30 mouse cellular contexts compared by ENCODE assay signal in genomic region chr4:123515673-123516072, GRCm38 (mm10).
A peak's percentile ranks its signal among the peaks of the same experiment; 100 is the strongest.
DNase-seq lines count a peak whose midpoint lies in the region; ATAC-seq and TF ChIP-seq lines count a peak whose summit lies in the region.
"Had no signal": no experiment of that assay in that cellular context is flagged by ENCODE, and none has a peak within 500 bp of the region (broad histone marks: within the 10 kb centered on the region; RNA-seq: fewer than 3 reads in every experiment).

No protein-coding gene starts in this region.

- H3K4me1 ChIP-seq in kidney, embryonic 15.5 days: peaks cover 6% of the 10 kb centered on the region; the same call in 1 of the 2 replicates
- H3K4me1 ChIP-seq in kidney, embryonic 14.5 days (ENCODE audit: control insufficient read depth, insufficient read depth, low read length): no peaks in the 10 kb centered on the region
- H3K4me1 ChIP-seq in liver, adult 2 months (ENCODE audit: control insufficient read depth, insufficient read depth, low read length): peaks cover 19% of the 10 kb centered on the region
- H3K4me1 ChIP-seq in liver, embryonic 16.5 days (ENCODE audit: control insufficient read depth, low read depth, low read length): no peaks in the 10 kb centered on the region
- H3K4me1 ChIP-seq in liver, embryonic 12.5 days: no peaks in the 10 kb centered on the region
- H3K4me1 ChIP-seq: embryonic facial prominence, embryonic 15.5 days; forebrain, embryonic 10.5 days; forebrain, embryonic 12.5 days had no signal

- WGBS in kidney, embryonic 15.5 days: 70% methylated on average over 1 of the region's 1 CpGs
- 76% methylated on average over 1 of the region's 1 CpGs for WGBS in kidney, embryonic 14.5 days
- WGBS in liver, adult 2 months: 29% methylated on average over 1 of the region's 1 CpGs
- 58% methylated on average over 1 of the region's 1 CpGs for WGBS in liver, embryonic 16.5 days (ENCODE audit: insufficient replicate concordance)
- WGBS in liver, embryonic 12.5 days (ENCODE audit: insufficient replicate concordance): 62% methylated on average over 1 of the region's 1 CpGs

- H3K4me2 ChIP-seq in kidney, embryonic 15.5 days: no peak overlapping the region
- no peak overlapping the region for H3K4me2 ChIP-seq in kidney, embryonic 14.5 days (replicated peaks; ENCODE audit: low read depth, low read length)
- H3K4me2 ChIP-seq in liver, embryonic 16.5 days (ENCODE audit: low read depth, low read length): no peak overlapping the region; the same call in 1 of the 2 replicates
- H3K4me2 ChIP-seq in liver, embryonic 12.5 days: no peak overlapping the region
- H3K4me2 ChIP-seq: embryonic facial prominence, embryonic 13.5 days; embryonic facial prominence, embryonic 15.5 days; forebrain, embryonic 12.5 days had no signal

- H3K9ac ChIP-seq in kidney, embryonic 15.5 days: no peak overlapping the region
- no peak overlapping the region for H3K9ac ChIP-seq in kidney, embryonic 14.5 days (ENCODE audit: low read depth, low read length)
- H3K9ac ChIP-seq in liver, adult 2 months (ENCODE audit: low read depth, low read length): no peak overlapping the region
- H3K9ac ChIP-seq in liver, embryonic 16.5 days (ENCODE audit: low read depth, low read length): no peak overlapping the region
- no peak overlapping the region for H3K9ac ChIP-seq in liver, embryonic 12.5 days
- H3K9ac ChIP-seq: embryonic facial prominence, embryonic 13.5 days; embryonic facial prominence, embryonic 15.5 days; forebrain, embryonic 12.5 days had no signal

- no peak overlapping the region for H3K4me3 ChIP-seq in kidney, embryonic 15.5 days (replicated peaks)
- H3K4me3 ChIP-seq in kidney, embryonic 14.5 days (ENCODE audit: low read length): no peak overlapping the region
- H3K4me3 ChIP-seq in liver, adult 2 months (ENCODE audit: insufficient read depth, low read depth, low read length): no peak overlapping the region
- no peak overlapping the region for H3K4me3 ChIP-seq in liver, embryonic 16.5 days (ENCODE audit: low read depth, low read length)
- no peak overlapping the region for H3K4me3 ChIP-seq in liver, embryonic 12.5 days
- H3K4me3 ChIP-seq: embryonic facial prominence, embryonic 13.5 days; embryonic facial prominence, embryonic 15.5 days; erythroblast, embryonic 14.5 days; forebrain, embryonic 10.5 days; forebrain, embryonic 12.5 days had no signal

- H3K27ac ChIP-seq in kidney, embryonic 15.5 days: no peak overlapping the region
- H3K27ac ChIP-seq in kidney, embryonic 14.5 days (ENCODE audit: low read depth, low read length): no peak overlapping the region
- H3K27ac ChIP-seq in liver, adult 2 months (replicated peaks; ENCODE audit: insufficient read depth, low read depth, low read length): peak overlapping the region; percentile 63
- no peak overlapping the region for H3K27ac ChIP-seq in liver, embryonic 16.5 days (ENCODE audit: low read length)
- no peak overlapping the region for H3K27ac ChIP-seq in liver, embryonic 12.5 days
- H3K27ac ChIP-seq: embryonic facial prominence, embryonic 13.5 days; embryonic facial prominence, embryonic 15.5 days; forebrain, embryonic 10.5 days; forebrain, embryonic 12.5 days had no signal

- peaks cover 13% of the 10 kb centered on the region; the same call in 1 of the 2 replicates for H3K79me2 ChIP-seq in liver, adult 2 months (ENCODE audit: control insufficient read depth, insufficient read depth, low read length)

- peak; percentile 34 for DNase-seq in kidney, adult 18-20 months
- peak; percentile 30 to 35 for DNase-seq in kidney, adult 8-10 months
- peak; percentile 92 for DNase-seq in liver, adult 2 months (ENCODE audit: extremely low read depth, low read depth, low spot score)
- DNase-seq in liver: no peak
- DNase-seq: adrenal gland, adult 2 months; adrenal gland, postnatal 10 days; adrenal gland, postnatal 25 days; B cell, adult 2 months; cerebellum, adult 11 months; cerebellum, adult 18-20 months; cerebellum, adult 8-10 months; cerebellum, adult 9-11 months; cerebellum, postnatal 14 days; cerebellum, postnatal 36 days; embryo, embryonic 11 days had no signal

- no peak for TF ChIP-seq CTCF in liver, adult 2 months (IDR thresholded peaks at IDR 0.05; ENCODE audit: low read depth, low read length)

- no peaks in the 10 kb centered on the region for H3K27me3 ChIP-seq in kidney, embryonic 15.5 days
- H3K27me3 ChIP-seq in kidney, embryonic 14.5 days (ENCODE audit: control insufficient read depth, insufficient read depth, low read length): no peaks in the 10 kb centered on the region
- no peaks in the 10 kb centered on the region for H3K27me3 ChIP-seq in liver, adult 2 months (ENCODE audit: control insufficient read depth, insufficient read depth, low read length)
- no peaks in the 10 kb centered on the region for H3K27me3 ChIP-seq in liver, embryonic 16.5 days (ENCODE audit: control insufficient read depth, insufficient read depth, low read depth, low read length)
- H3K27me3 ChIP-seq in liver, embryonic 12.5 days (replicated peaks): no peaks in the 10 kb centered on the region
- H3K27me3 ChIP-seq: CH12.LX; embryonic facial prominence, embryonic 13.5 days; embryonic facial prominence, embryonic 15.5 days; forebrain, embryonic 12.5 days; Patski had no signal

- H3K9me3 ChIP-seq in kidney, embryonic 15.5 days (replicated peaks): no peaks in the 10 kb centered on the region
- no peaks in the 10 kb centered on the region for H3K9me3 ChIP-seq in kidney, embryonic 14.5 days (ENCODE audit: control insufficient read depth, low read length)
- no peaks in the 10 kb centered on the region for H3K9me3 ChIP-seq in liver, embryonic 16.5 days (replicated peaks; ENCODE audit: control insufficient read depth, low read length)
- H3K9me3 ChIP-seq in liver, embryonic 12.5 days (replicated peaks): no peaks in the 10 kb centered on the region
- H3K9me3 ChIP-seq: embryonic facial prominence, embryonic 13.5 days; embryonic facial prominence, embryonic 15.5 days; forebrain, embryonic 10.5 days; forebrain, embryonic 12.5 days; G1E had no signal

- TF ChIP-seq POLR2A in liver, adult 2 months (IDR thresholded peaks at IDR 0.05; ENCODE audit: extremely low read depth, insufficient read depth, low read length): no peak

- peaks cover 24% of the 10 kb centered on the region for H3K36me3 ChIP-seq in kidney, embryonic 15.5 days
- peaks cover 13% of the 10 kb centered on the region; the same call in 1 of the 2 replicates for H3K36me3 ChIP-seq in kidney, embryonic 14.5 days (ENCODE audit: control insufficient read depth, insufficient read depth, low read length)
- peaks cover 14% of the 10 kb centered on the region for H3K36me3 ChIP-seq in liver, adult 2 months (ENCODE audit: control insufficient read depth, insufficient read depth, low read length)
- peaks cover 2% of the 10 kb centered on the region; the same call in 1 of the 2 replicates for H3K36me3 ChIP-seq in liver, embryonic 16.5 days (ENCODE audit: control insufficient read depth, insufficient read depth)
- H3K36me3 ChIP-seq in liver, embryonic 12.5 days: peaks cover 19% of the 10 kb centered on the region

- ATAC-seq in kidney, embryonic 15.5 days (replicated peaks; ENCODE audit: low FRiP score): no peak
- ATAC-seq in kidney, embryonic 14.5 days (ENCODE audit: low FRiP score, low TSS enrichment): no peak
- peak; percentile 61 for ATAC-seq in liver, embryonic 16.5 days (ENCODE audit: low read depth)
- no peak for ATAC-seq in liver, embryonic 12.5 days
- ATAC-seq: activated CD4-positive, CD25-positive, alpha-beta regulatory T cell, adult 4 months; CD4-positive, CD25-positive, alpha-beta regulatory T cell, adult 4 months; forebrain, embryonic 14.5 days; Patski had no signal
